Mouse (Mus musculus) heart, postnatal 14 days (tissue): ENCODE measurements around the gene Gpr55. TPM values are rescaled to one million over a fixed set of nuclear protein-coding genes. Genes with fewer than 3 reads are reported as not detected.

Experiments used
- DNase-seq, 2 experiments: peaks; one replicate each; pipeline ENCODE4 v3.0.0; 2021 to 2022
- intact Hi-C: fragments of 180-260 bp; cut with DNase I; formaldehyde crosslinking; loops from one replicate; pipeline ENCODE4 v1.15.1; 2025
- total RNA-seq, 2 experiments: library from RNA; stranded (reverse); gene quantifications; 2 replicates each; pipeline ENCODE4 v1.2.3; 2021

Gpr55 gene
- total RNA-seq, 2 experiments from 2014 or later = not detected

DNA sequence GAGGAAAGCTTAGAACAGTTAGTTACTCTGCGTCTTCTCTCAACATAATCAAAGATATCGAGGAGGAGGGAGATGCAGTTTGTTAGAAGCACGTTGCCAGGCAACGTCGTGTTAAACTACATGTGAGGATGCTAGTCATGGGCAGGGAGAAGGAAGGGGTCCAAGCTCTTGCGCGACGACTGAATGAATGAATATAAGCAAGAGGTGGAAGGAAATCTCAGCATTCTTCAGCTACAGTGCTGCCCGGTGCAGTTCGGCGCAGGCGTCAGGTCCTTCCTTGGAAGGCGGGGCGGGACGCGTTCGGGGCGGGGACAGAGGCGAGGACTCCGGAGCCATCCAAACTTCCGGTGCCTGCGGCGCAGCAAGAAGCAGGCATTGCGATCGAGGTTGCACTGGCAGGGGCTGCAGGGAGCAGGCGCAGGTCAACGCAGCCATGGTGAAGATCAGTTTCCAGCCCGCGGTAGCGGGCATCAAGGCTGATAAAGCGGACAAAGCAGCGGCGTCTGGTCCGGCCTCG is 66.5 kb downstream of the Gpr55 start, which contains the start of gene Itm2c:
Gene Itm2c, plus strand, starts transcription at position 51 of the 517 bp plus-strand sequence.
- DNase-seq = peak; percentile 87 to 91
- intact Hi-C loops = loop anchor here (2.0 kb wide), 1 partner anchor 41 kb away; no protein-coding TSS in a partner anchor

Other genes with a start within 250 kb of the Gpr55 start
- gene A630001G21Rik, start 182.4 kb downstream of the Gpr55 start, total RNA-seq = under 1 TPM; 0.76 to 0.80 TPM
- 100 to 1,000 TPM in 1 of 2 experiments, 10 to 100 TPM in 1; 93.5 to 101 TPM for gene Cab39, start 167.6 kb downstream of the Gpr55 start, total RNA-seq
- gene Itm2c, start 66.7 kb downstream of the Gpr55 start, total RNA-seq = 10 to 100 TPM; 87.2 to 93.8 TPM
- gene 4933407L21Rik, start 32.5 kb downstream of the Gpr55 start, total RNA-seq = not detected
- not detected for gene Spata3, start 55.8 kb upstream of the Gpr55 start, total RNA-seq
- not detected for gene 2810459M11Rik, start 84.9 kb upstream of the Gpr55 start, total RNA-seq
- gene Psmd1, start 103.4 kb upstream of the Gpr55 start, total RNA-seq = 100 to 1,000 TPM in 1 of 2 experiments, 10 to 100 TPM in 1; 98.5 to 105 TPM
- under 1 TPM in 1 of 2 experiments, not detected in 1; 0.20 TPM for gene Htr2b, start 151.0 kb upstream of the Gpr55 start, total RNA-seq
- gene Gm21972, start 172.6 kb upstream of the Gpr55 start, total RNA-seq = 1 to 10 TPM; 1.7 to 2.8 TPM
- gene Armc9, start 193.8 kb upstream of the Gpr55 start, total RNA-seq = 1 to 10 TPM; 2.9 to 3.3 TPM